Mouse (Mus musculus) embryonic facial prominence, embryonic 10.5 days (tissue): ENCODE results near the gene Mbnl1. TPM values are rescaled to one million over a fixed set of nuclear protein-coding genes. Genes with fewer than 3 reads are reported as not detected.

ENCODE experiments used
- DNase-seq: peaks from one replicate; pipeline ENCODE4 v3.0.0-alpha.2; 2017; ENCODE audit warnings: low spot score
- H3K27ac ChIP-seq: fragments of 300-500 bp; sonication (generic); replicated peaks from 2 replicates; pipeline ENCODE4 v1.5.1; 2016; ENCODE audit warnings: mild to moderate bottlenecking
- H3K27me3 ChIP-seq: fragments of 300-500 bp; sonication (generic); replicated peaks from 2 replicates; pipeline ENCODE4 v1.6.1; 2016; ENCODE audit warnings: low read depth, mild to moderate bottlenecking; ENCODE audit not compliant: poor library complexity, severe bottlenecking
- H3K36me3 ChIP-seq: fragments of 300-500 bp; sonication (generic); replicated peaks from 2 replicates; pipeline ENCODE4 v1.6.1; 2016; ENCODE audit warnings: mild to moderate bottlenecking, moderate library complexity
- H3K4me1 ChIP-seq: fragments of 300-500 bp; sonication (generic); 2 replicates; pipeline ENCODE4 v1.6.1; 2016
- H3K4me3 ChIP-seq: fragments of 300-500 bp; sonication (generic); 2 replicates; pipeline ENCODE4 v1.5.1; 2016; ENCODE audit warnings: mild to moderate bottlenecking, moderate library complexity
- H3K9me3 ChIP-seq: fragments of 300-500 bp; sonication (generic); 2 replicates; pipeline ENCODE4 v1.6.1; 2016; ENCODE audit warnings: mild to moderate bottlenecking
- WGBS: fragments of 180-500 bp; shearing (Covaris S2); methylation state at CpG from one replicate; pipeline ENCODE4 v1.1.7; 2016; 5-methylcytosine and 5-hydroxymethylcytosine counted together
- polyA plus RNA-seq: library from polyadenylated mRNA; unstranded; fragments of >200 nt; fragmentation: Nextera tagmentation; extraction: Ambion mirVana; gene quantifications from 2 replicates; pipeline ENCODE4 v1.2.1, GENCODE M21; 2016

The Mbnl1 gene
- polyA plus RNA-seq, 1 experiment from 2014 or later, result 55.0 TPM

GRCm38 (mm10) chr3:60541121-60541520 is 68.5 kb downstream of the Mbnl1 start:
- H3K9me3 ChIP-seq, result no peaks in the 10 kb centered on the region
- H3K36me3 ChIP-seq, result no peaks in the 10 kb centered on the region
- no peaks in the 10 kb centered on the region for H3K4me1 ChIP-seq
- DNase-seq, result no peak
- no peak overlapping the region for H3K27ac ChIP-seq
- WGBS, result 84% methylated on average over 4 of the region's 4 CpGs
- H3K4me3 ChIP-seq, result no peak overlapping the region
- no peaks in the 10 kb centered on the region for H3K27me3 ChIP-seq

DNA sequence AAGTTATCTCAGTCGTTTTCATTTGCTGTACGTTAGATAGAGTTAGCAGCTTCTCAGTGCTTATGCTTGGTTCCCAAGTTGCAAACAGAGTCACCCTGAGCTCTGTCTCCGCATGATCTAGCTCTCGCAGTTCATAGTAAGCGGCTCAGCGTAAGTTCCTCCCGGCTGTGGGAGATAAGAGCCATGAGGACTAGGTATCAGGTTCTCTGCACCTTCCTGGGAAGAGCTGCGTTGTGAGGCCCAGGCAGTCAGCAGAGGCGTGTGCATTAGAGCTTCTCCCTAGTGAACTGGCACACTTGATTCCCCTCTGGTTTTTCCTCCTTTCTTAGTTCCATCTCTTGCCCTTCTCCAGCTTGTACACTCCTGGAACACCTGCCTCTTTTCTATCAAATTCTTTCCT is 73.6 kb downstream of the Mbnl1 start:
- DNase-seq, result no peak
- no peak overlapping the region for H3K27ac ChIP-seq
- no peaks in the 10 kb centered on the region; the same call in 1 of the 2 replicates for H3K36me3 ChIP-seq
- WGBS, result 60% methylated on average over 9 of the region's 9 CpGs
- H3K9me3 ChIP-seq, result no peaks in the 10 kb centered on the region
- no peaks in the 10 kb centered on the region for H3K27me3 ChIP-seq
- no peak overlapping the region for H3K4me3 ChIP-seq
- peaks cover 6% of the 10 kb centered on the region; the same call in 1 of the 2 replicates for H3K4me1 ChIP-seq

GRCm38 (mm10) chr3:60546904-60547303 is 74.3 kb downstream of the Mbnl1 start:
- H3K9me3 ChIP-seq, result no peaks in the 10 kb centered on the region
- no peak for DNase-seq
- no peaks in the 10 kb centered on the region; the same call in 1 of the 2 replicates for H3K36me3 ChIP-seq
- 92% methylated on average over 4 of the region's 4 CpGs for WGBS
- no peaks in the 10 kb centered on the region for H3K27me3 ChIP-seq
- H3K4me3 ChIP-seq, result no peak overlapping the region
- no peak overlapping the region for H3K27ac ChIP-seq
- H3K4me1 ChIP-seq, result peaks cover 6% of the 10 kb centered on the region; the same call in 1 of the 2 replicates

- Histone ChIP-seq H3K36me3 (no peaks in the 10 kb centered on the region; the same call in 1 of the 2 replicates), H3K27me3 (no peaks in the 10 kb centered on the region)
- 61% methylated on average over 5 of the region's 5 CpGs for WGBS
These were observed 77.9 kb downstream of the Mbnl1 start for GRCm38 (mm10) chr3:60550492-60550891.

GRCm38 (mm10) chr3:60551650-60552049 is 79.0 kb downstream of the Mbnl1 start:
- peaks cover 9% of the 10 kb centered on the region; the same call in 1 of the 2 replicates for H3K4me1 ChIP-seq
- H3K27me3 ChIP-seq, result no peaks in the 10 kb centered on the region
- H3K36me3 ChIP-seq, result no peaks in the 10 kb centered on the region; the same call in 1 of the 2 replicates
- no peak overlapping the region for H3K4me3 ChIP-seq
- no peaks in the 10 kb centered on the region for H3K9me3 ChIP-seq
- no peak for DNase-seq
- 79% methylated on average over 3 of the region's 3 CpGs for WGBS
- H3K27ac ChIP-seq, result no peak overlapping the region

More at GRCm38 (mm10) chr3:60550492-60550891, 77.9 kb downstream of the Mbnl1 start:
- H3K9me3 ChIP-seq, result no peaks in the 10 kb centered on the region
- peaks cover 6% of the 10 kb centered on the region; the same call in 1 of the 2 replicates for H3K4me1 ChIP-seq
- no peak for DNase-seq
- no peak overlapping the region for H3K4me3 ChIP-seq
- H3K27ac ChIP-seq, result no peak overlapping the region

DNA sequence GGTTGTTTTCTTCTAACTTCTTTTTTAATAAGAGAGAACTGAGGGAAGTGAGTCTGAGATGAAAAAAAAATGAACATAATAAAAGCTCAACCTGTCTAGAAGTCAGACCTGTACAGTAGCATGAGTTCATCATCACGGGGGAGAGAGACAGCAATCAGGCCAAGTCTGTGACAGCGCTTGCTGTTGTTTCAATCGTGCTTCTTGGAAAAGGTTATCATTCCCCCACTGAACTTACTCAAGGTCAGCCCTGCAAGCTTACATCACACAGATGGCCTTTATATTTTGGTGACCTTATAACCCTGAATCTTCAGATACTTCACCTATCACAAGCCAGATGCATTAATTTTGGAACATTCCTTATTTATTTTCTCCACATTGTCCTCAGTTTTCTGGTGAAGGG is 80.4 kb downstream of the Mbnl1 start:
- no peaks in the 10 kb centered on the region for H3K36me3 ChIP-seq
- peaks cover 11% of the 10 kb centered on the region; the same call in 1 of the 2 replicates for H3K4me1 ChIP-seq
- H3K27me3 ChIP-seq, result no peaks in the 10 kb centered on the region
- H3K27ac ChIP-seq, result no peak overlapping the region
- no peak overlapping the region for H3K4me3 ChIP-seq
- DNase-seq, result no peak
- H3K9me3 ChIP-seq, result no peaks in the 10 kb centered on the region
- 81% methylated on average over 3 of the region's 3 CpGs for WGBS

GRCm38 (mm10) chr3:60556596-60556995 is 84.0 kb downstream of the Mbnl1 start:
- 89% methylated on average over 3 of the region's 3 CpGs for WGBS
- H3K27ac ChIP-seq, result no peak overlapping the region
- H3K4me1 ChIP-seq, result peaks cover 20% of the 10 kb centered on the region
- no peak for DNase-seq
- no peaks in the 10 kb centered on the region for H3K27me3 ChIP-seq
- H3K4me3 ChIP-seq, result no peak overlapping the region
- H3K36me3 ChIP-seq, result no peaks in the 10 kb centered on the region
- H3K9me3 ChIP-seq, result no peaks in the 10 kb centered on the region

GRCm38 (mm10) chr3:60558252-60558862 is 85.7 kb downstream of the Mbnl1 start:
- no peak overlapping the region for H3K4me3 ChIP-seq
- H3K27me3 ChIP-seq, result no peaks in the 10 kb centered on the region
- no peak for DNase-seq
- H3K27ac ChIP-seq, result no peak overlapping the region
- 73% methylated on average over 7 of the region's 7 CpGs for WGBS
- H3K36me3 ChIP-seq, result no peaks in the 10 kb centered on the region
- no peaks in the 10 kb centered on the region for H3K9me3 ChIP-seq
- peaks cover 26% of the 10 kb centered on the region for H3K4me1 ChIP-seq

DNA sequence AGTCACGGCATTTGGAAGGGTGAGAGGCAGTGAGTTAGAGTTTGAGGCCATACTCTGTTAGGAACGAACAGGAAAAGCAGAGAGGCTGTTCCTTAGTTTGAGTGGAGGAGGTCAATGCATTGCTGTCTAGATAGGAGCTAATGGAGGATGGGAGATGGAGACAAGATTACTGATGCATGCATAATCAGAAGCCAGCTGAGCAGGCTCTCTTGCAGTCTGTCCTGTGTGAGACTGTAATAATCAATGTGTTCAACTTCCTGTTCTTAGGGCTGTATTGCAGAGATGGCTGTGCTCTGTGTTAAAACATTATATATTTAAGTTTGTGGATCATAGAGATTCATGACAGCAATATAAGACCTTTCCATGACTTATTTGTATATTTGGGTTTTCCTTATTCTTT is 87.1 kb downstream of the Mbnl1 start:
- H3K36me3 ChIP-seq, result no peaks in the 10 kb centered on the region
- H3K9me3 ChIP-seq, result no peaks in the 10 kb centered on the region
- no peak overlapping the region for H3K27ac ChIP-seq
- no peak for DNase-seq
- H3K4me3 ChIP-seq, result no peak overlapping the region
- peaks cover 37% of the 10 kb centered on the region for H3K4me1 ChIP-seq
- WGBS, result 84% methylated on average over 2 of the region's 2 CpGs
- H3K27me3 ChIP-seq, result no peaks in the 10 kb centered on the region

- H3K9me3 ChIP-seq, result no peaks in the 10 kb centered on the region
- H3K27ac ChIP-seq, result no peak overlapping the region
- H3K4me3 ChIP-seq, result no peak overlapping the region
- peaks cover 43% of the 10 kb centered on the region for H3K4me1 ChIP-seq
- no peaks in the 10 kb centered on the region for H3K36me3 ChIP-seq
- WGBS, result 64% methylated on average over 10 of the region's 10 CpGs
- DNase-seq, result no peak
- no peaks in the 10 kb centered on the region for H3K27me3 ChIP-seq
These were observed 91.1 kb downstream of the Mbnl1 start for GRCm38 (mm10) chr3:60563529-60564243.

DNA sequence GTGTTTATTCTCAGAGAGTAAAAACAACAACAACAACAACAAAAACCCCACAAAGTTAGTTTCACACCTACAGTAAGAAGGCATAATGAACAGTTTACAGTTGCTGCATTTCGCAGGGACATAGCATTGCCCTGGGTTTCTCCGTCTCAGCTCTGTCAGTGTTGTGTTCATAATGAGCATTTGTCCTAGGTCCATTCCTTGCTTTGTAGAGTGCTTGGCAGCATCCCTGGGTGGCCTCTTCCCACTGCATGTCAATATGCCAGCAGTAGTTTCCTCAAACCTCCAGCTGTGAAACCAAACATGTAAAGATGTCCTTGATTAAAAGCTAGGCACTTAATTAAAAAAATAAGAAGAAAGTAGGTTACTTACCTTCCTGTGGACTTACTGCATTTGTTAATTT is 91.6 kb downstream of the Mbnl1 start:
- H3K9me3 ChIP-seq, result no peaks in the 10 kb centered on the region
- peaks cover 39% of the 10 kb centered on the region for H3K4me1 ChIP-seq
- no peaks in the 10 kb centered on the region for H3K27me3 ChIP-seq
- WGBS, result 69% methylated on average over 2 of the region's 2 CpGs
- H3K27ac ChIP-seq, result no peak overlapping the region
- DNase-seq, result no peak
- no peak overlapping the region for H3K4me3 ChIP-seq
- H3K36me3 ChIP-seq, result no peaks in the 10 kb centered on the region

- H3K27ac ChIP-seq, result no peak overlapping the region
- H3K4me1 ChIP-seq, result peaks cover 35% of the 10 kb centered on the region
- no peaks in the 10 kb centered on the region for H3K27me3 ChIP-seq
- DNase-seq, result no peak
- WGBS, result 94% methylated on average over 3 of the region's 3 CpGs
- H3K4me3 ChIP-seq, result no peak overlapping the region
- no peaks in the 10 kb centered on the region for H3K36me3 ChIP-seq
- H3K9me3 ChIP-seq, result no peaks in the 10 kb centered on the region
These were observed 92.6 kb downstream of the Mbnl1 start for GRCm38 (mm10) chr3:60565204-60565603.

- H3K36me3 ChIP-seq, result no peaks in the 10 kb centered on the region
- WGBS, result 89% methylated on average over 3 of the region's 3 CpGs
- no peak overlapping the region for H3K27ac ChIP-seq
These were observed 93.3 kb downstream of the Mbnl1 start for GRCm38 (mm10) chr3:60565950-60566349.

More at GRCm38 (mm10) chr3:60565950-60566349, 93.3 kb downstream of the Mbnl1 start:
- no peak for DNase-seq
- Histone ChIP-seq H3K27me3 (no peaks in the 10 kb centered on the region), H3K4me3 (no peak overlapping the region), H3K9me3 (no peaks in the 10 kb centered on the region), H3K4me1 (peaks cover 38% of the 10 kb centered on the region)
